Mouse (Mus musculus) bone marrow, adult 2 months (tissue): Measurements from ENCODE around the gene Nell1. TPM values are rescaled to one million over a fixed set of nuclear protein-coding genes. Genes with fewer than 3 reads are reported as not detected.
"Not testable (repeated sequence)": the region's sequence is repeated elsewhere in the genome, so short reads cannot be mapped to it uniquely, and the experiment has no call there.

Source experiments
- H3K27ac ChIP-seq: fragments of 200-500 bp; 2 replicates; pipeline ENCODE4 v1.5.1; 2012; ENCODE audit warnings: low read depth, mild to moderate bottlenecking, control low read depth, inconsistent platforms, low read length; ENCODE audit not compliant: control insufficient read depth, poor library complexity, insufficient read depth
- H3K4me1 ChIP-seq: fragments of 200-500 bp; 2 replicates; pipeline ENCODE4 v1.6.1; 2011; ENCODE audit warnings: low read length; ENCODE audit not compliant: control insufficient read depth, insufficient read depth
- H3K4me3 ChIP-seq: fragments of 200-500 bp; replicated peaks from 2 replicates; pipeline ENCODE3; 2011; ENCODE audit warnings: mild to moderate bottlenecking, low read depth, low read length, control low read depth; ENCODE audit not compliant: control insufficient read depth
- CTCF ChIP-seq: fragments of 200-500 bp; IDR thresholded peaks from 2 replicates; pipeline ENCODE4 v1.5.1; 2011; ENCODE audit warnings: low read length, control low read depth; ENCODE audit not compliant: control insufficient read depth, insufficient read depth
- POLR2A ChIP-seq: fragments of 200-500 bp; IDR thresholded peaks from 2 replicates; pipeline ENCODE4 v1.6.1; 2011; ENCODE audit warnings: low read depth, mild to moderate bottlenecking, control low read depth, low read length, borderline replicate concordance; ENCODE audit not compliant: control insufficient read depth
- WGBS: fragments of 180-500 bp; shearing (Covaris S2); methylation state at CpG from one replicate; pipeline ENCODE4 v1.1.7; 2018; 5-methylcytosine and 5-hydroxymethylcytosine counted together
- polyA plus RNA-seq: library from polyadenylated mRNA; stranded (reverse); fragments of >200 nt; gene quantifications from 2 replicates; pipeline ENCODE4 v1.2.4, GENCODE M21; 2011; ENCODE audit warnings: low replicate concordance; ENCODE audit not compliant: missing spikeins, insufficient read depth, insufficient read length

Nell1 gene
- polyA plus RNA-seq: not detected in 2 replicates

DNA sequence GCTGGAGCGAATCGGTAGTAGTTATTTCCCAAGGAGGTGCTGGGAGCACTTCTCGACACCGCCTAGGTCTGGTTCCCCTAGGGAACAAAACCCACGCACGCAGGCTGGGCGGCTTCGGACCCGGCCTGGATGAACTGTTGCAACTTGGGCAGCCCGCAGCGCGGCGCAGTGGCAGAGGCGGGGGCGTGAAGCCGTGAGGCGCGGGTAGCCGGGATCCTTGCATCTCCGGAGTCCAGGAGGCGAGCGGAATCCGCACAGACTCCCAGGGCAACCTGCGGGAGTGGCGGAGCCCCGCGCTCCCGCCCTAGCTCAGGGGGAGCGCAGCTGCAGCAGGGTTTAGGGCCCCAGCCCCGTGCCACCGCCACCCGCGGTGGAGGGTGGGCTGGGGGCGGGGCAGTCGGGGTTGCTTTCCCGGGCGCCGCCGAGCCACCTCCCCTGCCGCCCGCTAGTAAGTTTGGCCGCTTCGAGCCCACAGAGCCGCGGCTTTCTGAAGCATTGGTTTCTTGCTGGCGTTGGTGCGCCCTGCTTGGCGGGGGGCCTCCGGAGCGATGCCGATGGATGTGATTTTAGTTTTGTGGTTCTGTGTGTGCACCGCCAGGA lies at the start of gene Nell1:
Gene Nell1, plus strand, starts transcription at position 24 of the 600 bp plus-strand sequence.
- 2% methylated on average over 51 of the region's 52 CpGs for WGBS
- no peak within 1 kb of the TSS for H3K4me3 ChIP-seq
- no peaks in the 10 kb centered on the region for H3K4me1 ChIP-seq
- no peak within 1 kb of the TSS for H3K27ac ChIP-seq
- no peak for TF ChIP-seq POLR2A
- no peak for TF ChIP-seq CTCF

DNA sequence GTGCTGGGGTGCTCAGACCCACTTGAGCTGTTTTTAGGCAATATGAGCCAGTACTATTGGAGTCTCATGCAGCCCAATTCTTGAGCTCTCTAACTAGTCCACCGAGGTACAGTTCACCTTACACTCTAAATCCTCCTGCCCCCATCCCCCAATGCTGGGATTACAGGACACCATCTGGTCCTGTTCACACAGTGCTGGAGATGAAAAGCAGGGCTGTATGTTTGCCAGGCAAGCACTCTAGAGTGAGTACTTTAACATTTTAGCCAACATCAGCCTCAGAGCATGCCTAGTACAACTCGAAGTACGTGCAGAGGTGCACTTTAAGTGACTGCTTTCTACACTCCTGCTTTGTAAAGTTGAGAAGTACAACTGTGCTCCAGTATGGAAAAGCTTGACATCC lies 46.1 kb upstream of the Nell1 start:
- no peak overlapping the region for H3K27ac ChIP-seq
- WGBS: 51% methylated on average over 3 of the region's 3 CpGs
- H3K4me1 ChIP-seq: no peaks in the 10 kb centered on the region
- H3K4me3 ChIP-seq: no peak overlapping the region
- TF ChIP-seq POLR2A: no peak
- no peak for TF ChIP-seq CTCF

DNA sequence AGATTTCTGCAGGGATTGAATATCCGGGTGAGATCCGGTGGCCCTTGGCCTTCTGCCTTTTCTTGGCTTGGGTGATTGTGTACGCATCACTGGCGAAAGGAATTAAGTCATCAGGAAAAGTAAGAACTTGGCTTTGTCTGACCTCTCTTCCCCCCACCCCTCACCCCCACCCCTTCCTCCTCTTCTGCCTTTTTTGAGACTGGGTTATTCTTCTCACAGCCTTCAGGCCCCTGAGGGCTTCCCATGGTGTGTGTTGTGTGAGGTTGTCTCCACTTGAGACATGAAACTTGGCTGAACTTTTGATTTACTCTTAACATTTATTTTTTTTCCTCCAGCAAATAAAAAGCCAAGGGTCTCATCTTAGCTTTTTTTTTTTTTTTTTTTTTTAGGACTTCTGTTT lies 44.7 kb upstream of the Nell1 start:
- Histone ChIP-seq H3K4me3 (no peak overlapping the region), H3K27ac (no peak overlapping the region), H3K4me1 (no peaks in the 10 kb centered on the region)
- 76% methylated on average over 4 of the region's 4 CpGs for WGBS
- TF ChIP-seq POLR2A (no peak), CTCF (no peak)

GRCm38 (mm10) chr7:49933386-49934115 lies 41.1 kb upstream of the Nell1 start:
- H3K4me1 ChIP-seq, H3K4me3 ChIP-seq, H3K27ac ChIP-seq: not testable (repeated sequence)
- WGBS: 79% methylated on average over 14 of the region's 14 CpGs

DNA sequence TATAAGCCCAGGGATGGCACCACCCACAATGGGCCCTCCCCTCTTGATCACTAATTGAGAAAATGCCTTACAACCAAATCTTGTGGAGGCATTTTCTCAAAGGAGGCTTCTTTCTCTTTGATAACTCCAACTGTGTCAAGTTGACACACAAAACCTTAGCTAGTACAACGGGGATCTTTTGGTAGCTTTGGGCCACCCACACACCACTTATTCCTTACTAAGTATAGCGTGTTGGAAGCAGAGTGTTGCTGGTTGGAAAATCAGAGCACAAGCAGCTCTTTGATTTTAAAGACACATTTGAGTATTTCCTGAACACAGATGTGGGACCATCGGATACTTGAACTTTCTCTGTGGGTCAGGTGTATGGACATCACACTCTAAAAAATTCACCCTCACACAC lies 37.8 kb upstream of the Nell1 start:
- TF ChIP-seq POLR2A: no peak
- TF ChIP-seq CTCF: no peak
- 78% methylated on average over 3 of the region's 3 CpGs for WGBS
- H3K27ac ChIP-seq: no peak overlapping the region

DNA sequence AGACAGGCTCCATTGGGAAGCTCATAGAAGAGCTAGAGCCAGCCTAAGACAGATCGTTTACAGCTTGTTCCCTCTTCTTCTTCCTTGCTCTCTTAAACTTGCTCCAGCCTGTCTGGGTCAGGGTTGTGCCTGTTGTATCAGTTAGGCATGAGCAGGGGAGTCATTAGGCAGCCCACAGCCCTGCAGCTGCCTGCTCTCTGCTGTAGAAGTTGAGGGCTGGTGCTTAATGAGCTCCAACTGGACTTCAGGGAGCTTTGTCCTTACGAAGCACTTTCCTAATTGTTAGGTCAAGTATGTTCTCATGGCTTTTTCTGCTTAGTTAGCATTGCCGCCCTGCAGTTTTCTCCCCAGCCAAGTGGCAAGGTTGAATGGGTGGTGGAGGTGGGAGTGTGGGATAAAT lies 32.6 kb upstream of the Nell1 start:
- Histone ChIP-seq H3K4me3 (no peak overlapping the region), H3K27ac (no peak overlapping the region), H3K4me1 (no peaks in the 10 kb centered on the region)
- WGBS: 58% methylated on average over 3 of the region's 3 CpGs
- TF ChIP-seq POLR2A: no peak
- TF ChIP-seq CTCF: no peak

More for the DNA sequence above, 37.8 kb upstream of the Nell1 start:
- Histone ChIP-seq H3K4me3 (no peak overlapping the region), H3K4me1 (no peaks in the 10 kb centered on the region)

DNA sequence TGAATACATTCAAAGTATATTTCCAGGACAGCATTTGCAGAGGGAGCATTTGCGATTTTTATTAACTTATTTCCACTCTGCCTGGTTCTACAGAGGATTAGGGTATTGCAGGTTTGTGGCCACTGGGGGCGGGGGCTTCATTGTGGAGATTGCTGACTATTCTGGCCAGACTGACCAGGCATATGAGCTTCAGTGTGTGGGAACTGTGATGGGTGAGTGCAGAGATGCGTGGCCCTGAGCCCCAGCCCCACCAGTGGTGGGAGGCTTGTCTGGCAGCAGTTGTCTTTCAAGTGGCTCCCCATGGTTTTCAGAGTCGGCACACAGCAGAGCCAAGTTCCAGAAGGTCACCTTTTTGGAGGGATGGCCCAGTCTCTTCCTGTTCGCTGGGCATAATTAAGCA lies 32.2 kb upstream of the Nell1 start:
- TF ChIP-seq CTCF (no peak), POLR2A (no peak)
- H3K4me3 ChIP-seq: no peak overlapping the region
- WGBS: 60% methylated on average over 5 of the region's 5 CpGs
- no peak overlapping the region for H3K27ac ChIP-seq
- H3K4me1 ChIP-seq: no peaks in the 10 kb centered on the region

- TF ChIP-seq POLR2A (no peak), CTCF (no peak)
- Histone ChIP-seq H3K4me1 (no peaks in the 10 kb centered on the region), H3K4me3 (no peak overlapping the region), H3K27ac (no peak overlapping the region)
- WGBS: 82% methylated on average over 9 of the region's 9 CpGs
Observed at GRCm38 (mm10) chr7:49946691-49947090, 28.0 kb upstream of the Nell1 start.

DNA sequence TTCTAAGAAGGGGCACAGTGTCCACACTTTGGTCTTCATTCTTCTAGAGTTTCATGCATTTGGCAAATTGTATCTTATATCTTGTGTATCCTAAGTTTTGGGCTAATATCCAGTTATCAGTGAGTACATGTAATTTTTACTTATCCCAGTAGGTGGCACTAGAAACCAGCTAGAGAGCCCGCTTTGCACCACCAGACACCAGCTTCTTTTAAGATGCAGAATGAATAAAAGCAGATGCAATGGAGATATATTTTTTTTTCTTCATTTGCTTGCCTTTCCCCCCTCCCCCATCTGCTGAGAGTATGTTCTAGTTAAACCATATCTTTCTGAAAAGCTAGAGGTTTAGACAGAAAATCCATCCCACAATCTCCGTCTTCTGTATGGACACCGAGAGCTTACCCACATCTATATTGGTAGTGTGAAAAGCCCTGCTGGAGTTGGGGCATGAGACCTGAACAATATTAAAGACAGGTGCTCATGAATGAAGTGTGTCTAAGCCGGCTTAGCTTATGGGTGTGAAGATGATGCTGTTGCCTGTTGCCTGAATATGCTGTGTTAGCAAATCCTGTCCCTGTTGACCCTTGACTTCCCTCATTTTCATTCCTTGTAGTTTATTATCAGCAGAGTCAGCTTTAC lies 21.0 kb upstream of the Nell1 start:
- H3K4me1 ChIP-seq: no peaks in the 10 kb centered on the region
- TF ChIP-seq CTCF: no peak
- TF ChIP-seq POLR2A: no peak
- WGBS: 56% methylated on average over 4 of the region's 4 CpGs

More for the DNA sequence above, 21.0 kb upstream of the Nell1 start:
- Histone ChIP-seq H3K4me3 (no peak overlapping the region), H3K27ac (no peak overlapping the region)
